Mouse (Mus musculus): ENCODE measurements around the gene Dyrk3.
"Not testable (repeated sequence)": the region's sequence is repeated elsewhere in the genome, so short reads cannot be mapped to it uniquely, and the experiment has no call there.

Gene Dyrk3

GRCm38 (mm10) chr1:131138191-131139016 is at the start of gene Dyrk3:
TSS of gene Dyrk3 (minus strand) at chr1:131138340.
- peak; percentile 92 to 95 for DNase-seq

- no peak for DNase-seq
Measured at GRCm38 (mm10) chr1:131187856-131188255, 49.7 kb upstream of the Dyrk3 start.

- no peak for DNase-seq
Measured at GRCm38 (mm10) chr1:131186995-131187394, 48.9 kb upstream of the Dyrk3 start.

GRCm38 (mm10) chr1:131185821-131186506 is 47.8 kb upstream of the Dyrk3 start:
- no peak for DNase-seq

GRCm38 (mm10) chr1:131184956-131185660 is 47.0 kb upstream of the Dyrk3 start:
- DNase-seq, result no peak

GRCm38 (mm10) chr1:131184253-131184955 is 46.3 kb upstream of the Dyrk3 start:
- peak; percentile 47 to 65 for DNase-seq

GRCm38 (mm10) chr1:131183201-131183600 is 45.1 kb upstream of the Dyrk3 start:
- DNase-seq, result no peak

- DNase-seq, result peak; percentile 88 to 89
Measured at GRCm38 (mm10) chr1:131181642-131182527, 43.7 kb upstream of the Dyrk3 start.

GRCm38 (mm10) chr1:131180386-131180785 is 42.2 kb upstream of the Dyrk3 start:
- no peak for DNase-seq

GRCm38 (mm10) chr1:131178083-131178482 is 39.9 kb upstream of the Dyrk3 start:
- no peak for DNase-seq

- DNase-seq, result no peak
Measured at GRCm38 (mm10) chr1:131177249-131177648, 39.1 kb upstream of the Dyrk3 start.

GRCm38 (mm10) chr1:131175819-131176218 is 37.7 kb upstream of the Dyrk3 start:
- no peak for DNase-seq

GRCm38 (mm10) chr1:131175189-131175588 is 37.0 kb upstream of the Dyrk3 start:
- DNase-seq, result no peak

- DNase-seq, result peak; percentile 41 to 58
Measured at GRCm38 (mm10) chr1:131174299-131174861, 36.2 kb upstream of the Dyrk3 start.

GRCm38 (mm10) chr1:131173809-131174208 is 35.7 kb upstream of the Dyrk3 start:
- no peak for DNase-seq

GRCm38 (mm10) chr1:131173001-131173400 is 34.9 kb upstream of the Dyrk3 start:
- DNase-seq, result no peak

- DNase-seq, result no peak
Measured at GRCm38 (mm10) chr1:131167612-131168011, 29.5 kb upstream of the Dyrk3 start.

GRCm38 (mm10) chr1:131164427-131164826 is 26.3 kb upstream of the Dyrk3 start:
- DNase-seq, result no peak

GRCm38 (mm10) chr1:131161091-131161490 is 23.0 kb upstream of the Dyrk3 start:
- no peak for DNase-seq

- DNase-seq, result not testable (repeated sequence)
Measured at GRCm38 (mm10) chr1:131159573-131160327, 21.6 kb upstream of the Dyrk3 start.

GRCm38 (mm10) chr1:131155456-131155855 is 17.3 kb upstream of the Dyrk3 start:
- DNase-seq, result peak; percentile 51 to 55
